Mouse (Mus musculus) thymus, postnatal 10 days (tissue): ENCODE results near the gene Tmem231.

Experiments used
- DNase-seq, 2 experiments: peaks; one replicate each; pipeline ENCODE4 v3.0.0; 2021; ENCODE audit warnings: low spot score in 2 of 2

Gene Tmem231

DNA sequence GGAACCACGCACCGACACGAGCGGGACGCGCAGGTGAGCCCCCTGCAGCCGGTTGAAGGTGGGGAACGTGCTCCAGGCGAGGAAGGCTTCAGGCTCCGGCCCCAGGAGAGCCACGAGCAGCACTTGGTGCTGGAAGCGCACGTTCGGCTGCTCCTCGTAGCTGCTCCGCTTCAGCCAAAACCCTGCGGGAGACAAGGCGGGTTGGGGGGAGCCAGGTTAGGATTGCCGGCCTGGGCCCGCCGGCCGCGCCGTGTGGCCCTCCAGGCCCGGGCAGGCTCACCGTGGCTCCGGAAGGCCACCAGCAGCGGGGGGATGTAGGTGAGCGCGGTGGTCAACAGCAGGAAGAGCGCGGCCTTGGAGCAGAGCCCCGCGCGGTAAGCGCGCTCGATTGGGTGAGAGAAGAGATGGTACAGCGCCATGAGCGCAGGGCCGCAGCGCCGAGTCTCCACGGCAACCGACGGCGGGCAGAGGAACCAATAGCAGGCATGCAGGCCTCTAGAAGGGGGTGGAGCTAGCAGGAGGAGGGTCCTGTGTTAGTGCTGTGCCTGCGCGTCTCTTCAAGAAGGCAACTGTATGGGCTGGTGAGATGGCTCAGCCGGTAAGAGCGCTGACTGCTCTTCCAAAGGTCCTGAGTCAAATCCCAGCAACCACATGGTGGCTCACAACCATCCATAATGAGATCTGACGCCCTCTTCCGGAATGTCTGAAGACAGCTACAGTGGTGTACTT is at the start of gene Tmem231:
TSS of gene Tmem231 (minus strand) at position 534 of the 729 bp plus-strand sequence.
- peak; percentile 80 to 81 for DNase-seq

GRCm38 (mm10) chr8:111982116-111982515 is 48.4 kb upstream of the Tmem231 start:
- DNase-seq: peak in 1 of 2 experiments; percentile 26

DNA sequence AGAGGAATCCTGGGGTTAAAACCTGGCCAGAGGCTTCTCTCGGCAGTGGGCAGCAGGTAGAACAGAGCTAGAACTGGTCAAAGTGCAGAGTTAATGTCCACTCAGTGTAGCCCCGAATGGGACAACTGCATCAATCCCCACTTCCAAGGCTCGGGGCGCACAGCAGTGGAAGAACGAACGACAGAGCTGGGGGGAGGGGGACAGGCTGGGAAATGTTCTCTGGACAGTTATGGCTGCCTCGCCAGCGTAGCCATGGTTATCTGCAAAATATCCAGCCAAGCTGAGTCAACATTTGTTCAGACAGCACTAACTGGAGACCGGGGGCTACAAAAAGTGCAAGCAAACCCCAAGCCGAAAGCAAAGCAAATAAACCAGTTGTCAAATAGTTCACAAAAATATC is 44.5 kb upstream of the Tmem231 start:
- DNase-seq: no peak

GRCm38 (mm10) chr8:111976326-111976725 is 42.6 kb upstream of the Tmem231 start:
- peak; percentile 36 to 48 for DNase-seq

- no peak for DNase-seq
Observed at GRCm38 (mm10) chr8:111975706-111976105, 42.0 kb upstream of the Tmem231 start.

DNA sequence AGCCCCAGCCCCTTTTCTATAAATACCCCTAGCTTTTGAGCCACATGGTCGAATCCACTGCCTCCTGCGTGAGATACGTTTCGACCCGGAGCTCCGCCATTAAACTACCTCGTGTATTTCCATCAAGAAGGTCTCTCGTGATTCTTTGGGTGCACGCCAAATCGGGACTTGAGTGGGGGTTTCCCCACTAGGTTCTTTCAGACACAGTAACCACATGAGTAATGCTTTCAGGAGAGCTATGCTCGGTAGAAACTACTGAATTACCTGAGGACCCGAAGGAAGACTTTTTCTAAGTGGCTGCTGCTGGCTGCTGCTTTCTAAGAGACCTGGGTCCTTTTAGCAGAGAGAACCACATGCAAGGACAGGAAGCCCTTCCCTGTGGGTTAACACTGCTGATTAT is 40.5 kb upstream of the Tmem231 start:
- DNase-seq: no peak

- DNase-seq: no peak
Observed at GRCm38 (mm10) chr8:111968991-111969390, 35.3 kb upstream of the Tmem231 start.

GRCm38 (mm10) chr8:111968541-111968940 is 34.9 kb upstream of the Tmem231 start:
- no peak for DNase-seq

- no peak for DNase-seq
Observed at GRCm38 (mm10) chr8:111967246-111967870, 33.7 kb upstream of the Tmem231 start.

GRCm38 (mm10) chr8:111964849-111965561 is 31.3 kb upstream of the Tmem231 start:
- DNase-seq: no peak

DNA sequence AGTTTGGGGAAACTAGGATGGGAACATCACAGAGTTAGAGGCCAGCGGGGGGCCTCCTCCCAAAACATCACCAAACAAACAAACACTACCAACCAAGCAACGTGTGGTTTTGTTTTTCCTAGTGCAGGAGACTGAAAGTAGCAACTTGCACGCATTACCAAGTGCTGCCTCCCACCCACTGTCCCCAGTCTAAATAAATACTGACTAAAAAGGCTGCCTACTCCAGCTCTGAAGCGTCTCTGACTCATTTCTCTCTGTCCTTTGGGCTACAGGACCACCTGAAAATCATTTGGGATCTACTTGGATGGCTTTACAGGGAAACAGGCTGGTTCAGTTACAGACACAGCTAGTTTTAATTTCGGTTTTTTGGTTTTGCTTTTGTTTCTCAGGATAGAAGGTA is 30.7 kb upstream of the Tmem231 start:
- no peak for DNase-seq

GRCm38 (mm10) chr8:111963546-111963945 is 29.9 kb upstream of the Tmem231 start:
- no peak for DNase-seq

- no peak for DNase-seq
Observed at GRCm38 (mm10) chr8:111963091-111963490, 29.4 kb upstream of the Tmem231 start.

GRCm38 (mm10) chr8:111962589-111962988 is 28.9 kb upstream of the Tmem231 start:
- DNase-seq: no peak

- no peak for DNase-seq
Observed at GRCm38 (mm10) chr8:111961330-111961729, 27.6 kb upstream of the Tmem231 start.

- no peak for DNase-seq
Observed at GRCm38 (mm10) chr8:111960591-111961321, 27.1 kb upstream of the Tmem231 start.

- no peak for DNase-seq
Observed at GRCm38 (mm10) chr8:111957231-111957630, 23.6 kb upstream of the Tmem231 start.

DNA sequence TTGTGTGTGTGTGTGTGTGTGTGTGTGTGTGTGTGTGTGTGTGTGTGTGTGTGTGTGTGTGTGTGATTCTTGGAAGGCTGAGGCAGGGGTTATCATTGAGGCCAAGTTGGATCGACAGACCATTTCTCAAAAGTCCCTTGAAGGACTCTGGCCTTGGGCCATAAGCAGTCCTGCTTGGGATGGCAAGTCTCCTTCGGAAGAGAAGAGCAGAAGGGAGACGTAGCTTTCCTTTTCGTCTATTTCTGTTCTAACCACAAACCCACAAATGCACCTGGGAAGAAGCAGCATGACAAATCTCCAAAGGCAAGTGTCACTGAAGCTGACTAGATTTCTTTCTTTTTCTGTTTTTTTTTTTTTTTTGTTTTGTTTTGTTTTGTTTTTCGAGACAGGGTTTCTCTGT is 22.2 kb upstream of the Tmem231 start:
- DNase-seq: no peak

- no peak for DNase-seq
Observed at GRCm38 (mm10) chr8:111954844-111955594, 21.3 kb upstream of the Tmem231 start.

DNA sequence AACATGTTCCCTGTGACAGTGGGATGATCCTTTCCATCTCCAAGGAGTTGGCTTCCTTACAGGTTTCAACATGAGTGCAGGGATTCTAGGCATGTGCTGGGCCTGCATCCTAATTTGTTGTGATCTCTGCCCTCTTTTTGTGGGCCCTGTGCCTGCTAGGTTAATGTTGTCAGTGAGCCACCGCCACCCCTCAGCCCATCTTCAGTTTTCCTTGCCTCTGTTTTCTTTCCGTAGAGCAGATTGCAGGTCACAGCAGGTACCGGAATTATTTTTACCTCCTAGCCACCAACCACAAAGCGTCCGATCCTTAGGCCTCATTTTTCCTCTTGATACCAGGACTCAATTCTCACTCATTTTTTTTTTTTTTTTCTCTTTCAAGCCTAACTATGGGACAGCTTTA is 18.3 kb upstream of the Tmem231 start:
- DNase-seq: no peak

GRCm38 (mm10) chr8:111951317-111951716 is 17.6 kb upstream of the Tmem231 start:
- DNase-seq: no peak
